Mouse (Mus musculus) CH12.LX (cell line): ENCODE results near the gene Kctd19. TPM values are rescaled to one million over a fixed set of nuclear protein-coding genes. Genes with fewer than 3 reads are reported as not detected.

Experiments
- DNase-seq: peaks from one replicate; pipeline ENCODE4 v3.0.0-alpha.2; 2013; ENCODE audit errors: extremely low read depth
- H3K27ac ChIP-seq: 2 replicates; pipeline ENCODE4 v1.5.1; 2012; ENCODE audit warnings: low read depth, mild to moderate bottlenecking, control low read depth, moderate library complexity; ENCODE audit not compliant: insufficient read depth
- H3K27me3 ChIP-seq: replicated peaks from 2 replicates; pipeline ENCODE3; 2012; ENCODE audit warnings: inconsistent platforms
- H3K36me3 ChIP-seq, 2 experiments: replicated peaks in 1 of 2; 2 replicates each; pipeline versions ENCODE3 to v1.6.1; 2012; ENCODE audit warnings: inconsistent platforms in 1 of 2, low read length in 1 of 2, mild to moderate bottlenecking in 1 of 2, mixed read lengths in 1 of 2, moderate library complexity in 1 of 2; ENCODE audit not compliant: control insufficient read depth in 1 of 2, insufficient read depth in 1 of 2
- H3K4me1 ChIP-seq, 2 experiments: 2 replicates each; pipeline ENCODE4 v1.6.1; 2012; ENCODE audit warnings: inconsistent platforms in 1 of 2, moderate library complexity in 1 of 2; ENCODE audit not compliant: insufficient read depth in 2 of 2, control insufficient read depth in 1 of 2
- H3K4me2 ChIP-seq: 2 replicates; pipeline ENCODE4 v1.6.1; 2012; ENCODE audit warnings: low read depth, mild to moderate bottlenecking, control low read depth; ENCODE audit not compliant: poor library complexity, insufficient read depth, severe bottlenecking
- H3K4me3 ChIP-seq, 3 experiments: fragments of 150-350 bp in 1 of 3; sonication (generic) in 1 of 3; replicated peaks in 1 of 3; 2 replicates each; pipeline versions ENCODE3 to v1.5.1; 2011 to 2012; ENCODE audit warnings: low read depth in 2 of 3, low read length in 2 of 3, mild to moderate bottlenecking in 2 of 3, moderate library complexity in 2 of 3, control low read depth in 1 of 3, improper control_type of control experiment in 1 of 3, inconsistent platforms in 1 of 3, mixed read lengths in 1 of 3; ENCODE audit not compliant: poor library complexity in 1 of 3
- H3K79me2 ChIP-seq: replicated peaks from 2 replicates; pipeline ENCODE4 v1.6.1; 2012; ENCODE audit warnings: mild to moderate bottlenecking, moderate library complexity; ENCODE audit not compliant: control insufficient read depth, poor library complexity, insufficient read depth, severe bottlenecking; ENCODE audit errors: extremely low read depth
- H3K9ac ChIP-seq: 2 replicates; pipeline ENCODE4 v1.6.1; 2012; ENCODE audit warnings: low read depth, mild to moderate bottlenecking, control low read depth, moderate library complexity; ENCODE audit not compliant: insufficient read depth
- H3K9me3 ChIP-seq: replicated peaks from 2 replicates; pipeline ENCODE3; 2012; ENCODE audit warnings: low read length, inconsistent platforms, mixed read lengths
- BHLHE40 ChIP-seq: IDR thresholded peaks from 2 replicates; pipeline ENCODE4 v1.6.1; 2011; ENCODE audit warnings: mild to moderate bottlenecking, low read depth, low read length, improper control_type of control experiment
- CHD2 ChIP-seq: IDR thresholded peaks from 2 replicates; pipeline ENCODE4 v1.6.1; 2011; ENCODE audit warnings: low read length, improper control_type of control experiment
- CTCF ChIP-seq, 2 experiments: IDR thresholded peaks in 1 of 2; conservative IDR thresholded peaks in 1 of 2; 2 replicates each; pipeline ENCODE4 v1.5.1; 2011 to 2012; ENCODE audit warnings: low read depth in 2 of 2, low read length in 2 of 2, improper control_type of control experiment in 1 of 2, inconsistent platforms in 1 of 2, mild to moderate bottlenecking in 1 of 2, moderate library complexity in 1 of 2
- E2F4 ChIP-seq: IDR thresholded peaks from 2 replicates; pipeline ENCODE4 v1.6.1; 2011; ENCODE audit warnings: low read depth, low read length, improper control_type of control experiment; ENCODE audit not compliant: insufficient replicate concordance
- EP300 ChIP-seq: IDR thresholded peaks from 2 replicates; pipeline ENCODE4 v1.6.1; 2011; ENCODE audit warnings: low read length, improper control_type of control experiment
- ETS1 ChIP-seq: conservative IDR thresholded peaks from 2 replicates; pipeline ENCODE4 v1.6.1; 2012; ENCODE audit warnings: low read depth, mild to moderate bottlenecking, inconsistent platforms, low read length, improper control_type of control experiment, moderate library complexity
- HCFC1 ChIP-seq: IDR thresholded peaks from 2 replicates; pipeline ENCODE4 v1.6.1; 2012; ENCODE audit warnings: low read depth, mild to moderate bottlenecking, inconsistent platforms, low read length, improper control_type of control experiment
- JUN ChIP-seq: IDR thresholded peaks from 2 replicates; pipeline ENCODE4 v1.6.1; 2011; ENCODE audit warnings: low read depth, mild to moderate bottlenecking, low read length, improper control_type of control experiment, moderate library complexity; ENCODE audit not compliant: insufficient read depth
- JUND ChIP-seq: conservative IDR thresholded peaks from 2 replicates; pipeline ENCODE4 v1.6.1; 2011; ENCODE audit warnings: low read depth, low read length, improper control_type of control experiment
- MAX ChIP-seq: IDR thresholded peaks from 2 replicates; pipeline ENCODE4 v1.6.1; 2011; ENCODE audit warnings: low read length, improper control_type of control experiment
- MEF2A ChIP-seq: IDR thresholded peaks from 2 replicates; pipeline ENCODE4 v1.6.1; 2014; ENCODE audit warnings: low read depth, mild to moderate bottlenecking, inconsistent platforms, low read length, improper control_type of control experiment, borderline replicate concordance
- MYC ChIP-seq: IDR thresholded peaks from 2 replicates; pipeline ENCODE4 v1.6.1; 2011; ENCODE audit warnings: low read depth, mild to moderate bottlenecking, improper control_type of control experiment, low read length
- POLR2A ChIP-seq: IDR thresholded peaks from 2 replicates; pipeline ENCODE4 v1.6.1; 2011; ENCODE audit warnings: low read depth, mild to moderate bottlenecking, improper control_type of control experiment, low read length
- RAD21 ChIP-seq: IDR thresholded peaks from 2 replicates; pipeline ENCODE4 v1.6.1; 2011; ENCODE audit warnings: low read depth, mild to moderate bottlenecking, low read length, improper control_type of control experiment, moderate library complexity
- RCOR1 ChIP-seq: conservative IDR thresholded peaks from 2 replicates; pipeline ENCODE4 v1.6.1; 2012; ENCODE audit warnings: low read depth, mild to moderate bottlenecking, inconsistent platforms, low read length, improper control_type of control experiment
- SIN3A ChIP-seq: IDR thresholded peaks from 2 replicates; pipeline ENCODE4 v1.6.1; 2012; ENCODE audit warnings: low read length, improper control_type of control experiment, inconsistent platforms
- SMC3 ChIP-seq: IDR thresholded peaks from 2 replicates; pipeline ENCODE4 v1.6.1; 2011; ENCODE audit warnings: low read depth, low read length, improper control_type of control experiment
- TBP ChIP-seq: conservative IDR thresholded peaks from 2 replicates; pipeline ENCODE4 v1.6.1; 2011; ENCODE audit warnings: low read depth, low read length, improper control_type of control experiment
- TCF12 ChIP-seq: IDR thresholded peaks from 2 replicates; pipeline ENCODE4 v1.6.1; 2014; ENCODE audit warnings: low read depth, mild to moderate bottlenecking, inconsistent platforms, low read length, improper control_type of control experiment
- USF2 ChIP-seq: conservative IDR thresholded peaks from 2 replicates; pipeline ENCODE4 v1.6.1; 2011; ENCODE audit warnings: low read depth, low read length, improper control_type of control experiment
- ZC3H11A ChIP-seq: IDR thresholded peaks from 2 replicates; pipeline ENCODE4 v1.6.1; 2012; ENCODE audit warnings: low read depth, mild to moderate bottlenecking, inconsistent platforms, low read length, improper control_type of control experiment
- ZKSCAN1 ChIP-seq: IDR thresholded peaks from 2 replicates; pipeline ENCODE4 v1.6.1; 2012; ENCODE audit warnings: low read depth, inconsistent platforms, low read length, improper control_type of control experiment, borderline replicate concordance
- ZMIZ1 ChIP-seq: IDR thresholded peaks from 2 replicates; pipeline ENCODE4 v1.6.1; 2012; ENCODE audit warnings: low read depth, mild to moderate bottlenecking, inconsistent platforms, low read length, improper control_type of control experiment
- dilution Hi-C: fragments of 300-500 bp; cut with MboI; formaldehyde crosslinking; loops from 2 replicates; pipeline ENCODE4 v1.14.3; 2020; ENCODE audit warnings: low sequenced_read_pairs; ENCODE audit not compliant: extremely low pct_unique_long_range_greater_than_20kb, extremely low pct_ligation_motif_present
- in situ Hi-C: fragments of 300-500 bp; cut with MboI; formaldehyde crosslinking; loops from 3 replicates; pipeline ENCODE4 v1.14.3; 2019; ENCODE audit warnings: low sequenced_read_pairs, low pct_ligation_motif_present, low pct_unique_long_range_greater_than_20kb, mixed read lengths
- polyA plus RNA-seq: library from polyadenylated mRNA; unstranded; fragments of >175 nt; gene quantifications from 2 replicates; pipeline ENCODE4 v1.2.1, GENCODE M21; 2012; ENCODE audit warnings: low read depth; ENCODE audit not compliant: insufficient read length
- total RNA-seq, 2 experiments: library from RNA; depleted of rRNA; stranded (reverse); fragments of 300-350 nt in 1 of 2; fragments of >200 nt in 1 of 2; gene quantifications; 2 replicates each; pipeline ENCODE4 v1.2.3; 2012 to 2014

Kctd19 gene
- total and polyA plus RNA-seq, 3 experiments, result 0.08 TPM; not detected in 2

DNA sequence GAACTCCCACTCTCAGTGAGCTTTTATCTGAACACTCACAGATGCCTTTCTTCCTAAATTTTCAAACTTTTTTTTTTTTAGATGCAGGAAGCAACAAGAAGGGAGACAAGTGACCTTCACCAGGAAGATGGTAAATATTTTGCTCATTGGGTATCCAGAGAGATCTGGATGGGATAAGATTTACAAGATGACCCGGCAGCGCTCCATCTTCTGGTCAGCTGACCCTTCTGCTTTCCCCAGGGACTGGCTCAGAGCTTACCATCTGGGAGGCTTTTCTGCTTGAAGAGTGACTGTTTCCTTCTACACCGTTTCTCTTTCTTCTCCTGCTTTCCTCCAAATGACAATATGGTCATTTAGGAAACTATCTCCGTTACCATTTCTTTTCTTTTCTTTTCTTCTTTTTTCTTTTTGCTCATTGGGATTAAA is 32.8 kb upstream of the Kctd19 start (continued):
- no peak for TF ChIP-seq ZKSCAN1
- no peak for TF ChIP-seq TBP
- peak; percentile 70 for TF ChIP-seq USF2

DNA sequence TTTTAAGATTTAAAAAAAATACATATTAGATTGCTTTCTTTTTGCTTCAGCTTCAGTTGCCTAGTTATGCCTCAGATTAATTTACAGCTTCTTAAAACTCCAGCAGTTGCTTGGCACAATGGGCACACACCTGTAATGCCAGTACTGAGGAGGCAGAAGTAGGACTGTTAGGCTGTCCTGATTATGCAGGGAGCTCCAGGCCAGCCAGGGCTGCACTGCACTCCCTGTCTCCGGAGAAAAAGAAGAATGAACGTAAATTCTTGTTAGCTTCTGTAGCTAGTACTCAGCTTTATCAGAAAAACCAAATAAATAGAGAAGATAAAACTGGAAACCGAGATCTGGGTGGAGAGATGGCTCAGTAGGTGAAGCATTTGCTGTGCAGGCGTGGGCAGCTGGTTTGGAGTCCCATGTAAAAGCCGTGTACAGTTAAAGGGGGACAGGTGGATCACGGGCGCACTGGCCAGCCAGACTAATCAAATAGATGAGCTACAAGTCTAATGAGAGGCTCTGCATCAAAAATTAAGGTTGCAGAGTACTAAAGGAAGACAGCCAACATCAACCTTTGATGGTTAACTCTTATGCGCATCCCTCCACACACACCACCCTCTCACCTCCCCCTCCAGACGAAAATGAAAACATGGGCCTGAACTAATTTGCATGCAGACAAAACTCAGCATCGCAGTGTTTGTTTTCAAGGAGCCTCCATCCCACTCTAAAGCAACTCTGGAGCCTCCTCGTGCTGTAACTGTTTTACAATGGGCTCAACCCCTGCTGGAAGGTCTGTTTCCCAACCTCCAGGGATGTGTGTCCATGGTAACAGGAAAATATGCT is 32.2 kb upstream of the Kctd19 start:
- Histone ChIP-seq H3K36me3 (no peaks in the 10 kb centered on the region), H3K4me1 (peaks cover 2 to 13% of the 10 kb centered on the region in 2 experiments; a peak in 3 of 4 replicates), H3K79me2 (no peaks in the 10 kb centered on the region), H3K4me3 (peak overlapping the region; percentile 7 to 26 (median 22)), H3K27ac (no peak overlapping the region), H3K27me3 (peaks cover 32% of the 10 kb centered on the region), H3K9me3 (no peaks in the 10 kb centered on the region), H3K9ac (peak overlapping the region; percentile 39; the same call in 1 of the 2 replicates), H3K4me2 (peak overlapping the region; percentile 89)
- in situ Hi-C loops, result no loop called here
- no peak for TF ChIP-seq EP300
- no peak for TF ChIP-seq MEF2A
- TF ChIP-seq TBP, result no peak
- no peak for TF ChIP-seq MAX
- TF ChIP-seq SIN3A, result no peak
- no peak for TF ChIP-seq TCF12
- TF ChIP-seq USF2, result no peak
- TF ChIP-seq MYC, result no peak
- TF ChIP-seq ZC3H11A, result no peak
- TF ChIP-seq CHD2, result no peak
- no peak for TF ChIP-seq CTCF (conservative IDR thresholded peaks at IDR 0.05 in 1 of 2, IDR thresholded peaks at IDR 0.05 in 1 of 2; ENCODE audit: low read depth in 2 of 2, low read length in 2 of 2)
- no peak for TF ChIP-seq HCFC1
- TF ChIP-seq ETS1, result no peak
- dilution Hi-C loops, result no loop called here
- DNase-seq, result peak; percentile 17

- TF ChIP-seq MYC (no peak), ZC3H11A (no peak), JUND (no peak), ZMIZ1 (no peak), TCF12 (no peak), RCOR1 (no peak), SMC3 (no peak), EP300 (no peak), E2F4 (no peak), USF2 (no peak), ETS1 (no peak), JUN (no peak), ZKSCAN1 (no peak), TBP (no peak), POLR2A (no peak), RAD21 (no peak), BHLHE40 (no peak)
- Histone ChIP-seq H3K79me2 (no peaks in the 10 kb centered on the region), H3K9me3 (no peaks in the 10 kb centered on the region), H3K4me2 (no peak overlapping the region), H3K27me3 (peaks cover 37% of the 10 kb centered on the region), H3K4me3 (no peak overlapping the region), H3K36me3 (no peaks in the 10 kb centered on the region), H3K9ac (no peak overlapping the region), H3K27ac (no peak overlapping the region), H3K4me1 (peaks cover 2 to 13% of the 10 kb centered on the region in 2 experiments; a peak in 3 of 4 replicates)
- no peak for DNase-seq
- dilution Hi-C loops, result no loop called here
- in situ Hi-C loops, result no loop called here
These were observed 29.4 kb upstream of the Kctd19 start for GRCm38 (mm10) chr8:105442661-105443060.
